Mouse (Mus musculus) hematopoietic stem cell, adult 5-6 weeks (primary cell): ENCODE results near the gene Snapin. TPM values are rescaled to one million over a fixed set of nuclear protein-coding genes. Genes with fewer than 3 reads are reported as not detected.

Source experiments
- total RNA-seq: library from RNA; stranded (forward); fragments of 172-1452, 232-1000 nt; gene quantifications from 2 replicates; pipeline ENCODE4 v1.2.3, GENCODE M21; 2017

The Snapin gene
- total RNA-seq, 1 experiment from 2014 or later: 52.2 TPM

Other genes with a start within 250 kb of the Snapin start
- not detected in 2 replicates for gene Creb3l4, start 247.5 kb downstream of the Snapin start, total RNA-seq
- gene Slc39a1, start 242.9 kb downstream of the Snapin start, total RNA-seq: 48.2 and 61.7 TPM in 2 replicates
- gene Crtc2, start 236.9 kb downstream of the Snapin start, total RNA-seq: 15.1 and 18.8 TPM in 2 replicates
- 15.7 and 19.6 TPM in 2 replicates for gene Dennd4b, start 225.8 kb downstream of the Snapin start, total RNA-seq
- 33.5 and 34.1 TPM in 2 replicates for gene Gatad2b, start 197.9 kb downstream of the Snapin start, total RNA-seq
- gene Slc27a3, start 101.1 kb downstream of the Snapin start, total RNA-seq: 0.60 and 1.1 TPM in 2 replicates
- gene Ints3, start 57.4 kb downstream of the Snapin start, total RNA-seq: 20.9 and 22.6 TPM in 2 replicates
- gene Npr1, start 25.2 kb downstream of the Snapin start, total RNA-seq: 0.38 TPM in 1 of 2 replicates, not detected in the other
- gene Ilf2, start 14.9 kb downstream of the Snapin start, total RNA-seq: 203 and 236 TPM in 2 replicates
- gene Chtop, start 18.5 kb upstream of the Snapin start, total RNA-seq: 109 and 142 TPM in 2 replicates
- 79.8 and 83.0 TPM in 2 replicates for gene S100a1, start 23.4 kb upstream of the Snapin start, total RNA-seq
- gene S100a13, start 23.4 kb upstream of the Snapin start, total RNA-seq: 109 and 112 TPM in 2 replicates
- not detected in 2 replicates for gene S100a14, start 35.8 kb upstream of the Snapin start, total RNA-seq
- gene S100a16, start 46.2 kb upstream of the Snapin start, total RNA-seq: not detected in 2 replicates
- gene S100a3, start 69.5 kb upstream of the Snapin start, total RNA-seq: 1.6 TPM in 1 of 2 replicates, not detected in the other
- not detected in 2 replicates for gene S100a2, start 99.2 kb upstream of the Snapin start, total RNA-seq
- not detected in 2 replicates for gene Gm42674, start 110.9 kb upstream of the Snapin start, total RNA-seq
- 29.5 and 78.7 TPM in 2 replicates for gene S100a4, start 112.7 kb upstream of the Snapin start, total RNA-seq
- gene S100a5, start 117.5 kb upstream of the Snapin start, total RNA-seq: not detected in 2 replicates
- gene S100a6, start 121.8 kb upstream of the Snapin start, total RNA-seq: 37.1 and 121 TPM in 2 replicates
- not detected in 2 replicates for gene S100a7a, start 163.0 kb upstream of the Snapin start, total RNA-seq
- 2,013 and 6,407 TPM in 2 replicates for gene S100a8, start 177.9 kb upstream of the Snapin start, total RNA-seq
- gene S100a9, start 204.7 kb upstream of the Snapin start, total RNA-seq: 1,063 and 5,883 TPM in 2 replicates
- gene Pglyrp4, start 235.9 kb upstream of the Snapin start, total RNA-seq: not detected in 2 replicates